Mouse (Mus musculus): ENCODE results near the gene Map3k14.
"Not testable (repeated sequence)": the region's sequence is repeated elsewhere in the genome, so short reads cannot be mapped to it uniquely, and the experiment has no call there.

Gene Map3k14

GRCm38 (mm10) chr11:103267346-103268219 lies at the start of gene Map3k14:
Map3k14 (minus strand) TSS chr11:103267472.
- peak; percentile 98 for DNase-seq (ENCODE audit: low spot score in 2 of 2)

GRCm38 (mm10) chr11:103315379-103315778 lies 48.1 kb upstream of the Map3k14 start:
- no peak for DNase-seq (ENCODE audit: low spot score in 2 of 2)

DNA sequence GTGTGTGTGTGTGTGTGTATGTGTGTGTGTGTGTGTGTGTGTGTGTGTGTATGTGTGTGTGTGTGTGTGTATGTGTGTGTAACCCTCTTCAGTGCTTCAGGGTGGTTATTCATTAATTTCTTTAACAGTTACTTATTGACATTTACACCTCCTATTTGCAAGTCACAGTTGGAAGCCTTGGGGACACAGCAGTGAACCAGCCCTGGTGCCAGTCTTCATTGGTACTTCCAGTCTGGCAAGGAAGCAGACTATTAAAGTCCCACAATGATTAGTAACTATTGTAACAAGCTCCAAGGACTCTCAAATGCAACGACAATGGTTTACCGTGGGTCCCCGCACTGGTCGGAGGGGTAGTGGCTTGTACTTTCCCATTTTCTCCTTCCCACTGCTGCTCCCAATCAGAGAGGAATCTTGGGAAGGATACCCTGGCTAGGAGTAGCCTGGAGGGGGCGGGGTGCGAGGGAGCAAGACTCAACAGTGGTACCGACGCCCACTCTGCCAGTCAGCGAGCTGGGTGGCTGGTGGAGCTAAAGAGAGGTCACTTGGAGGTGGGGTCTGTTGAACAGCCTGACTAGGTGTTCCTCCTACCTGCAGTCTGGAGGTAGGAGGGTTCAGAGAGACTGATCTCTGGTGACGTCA lies 47.6 kb upstream of the Map3k14 start:
- no peak for DNase-seq (ENCODE audit: low spot score in 2 of 2)

GRCm38 (mm10) chr11:103313542-103313941 lies 46.3 kb upstream of the Map3k14 start:
- DNase-seq (ENCODE audit: low spot score in 2 of 2) = no peak

- DNase-seq (ENCODE audit: low spot score in 2 of 2) = no peak
Measured at GRCm38 (mm10) chr11:103312655-103313255, 45.5 kb upstream of the Map3k14 start.

GRCm38 (mm10) chr11:103311960-103312611 lies 44.8 kb upstream of the Map3k14 start:
- DNase-seq (ENCODE audit: low spot score in 2 of 2) = no peak

GRCm38 (mm10) chr11:103309956-103310574 lies 42.8 kb upstream of the Map3k14 start:
- DNase-seq (ENCODE audit: low spot score in 2 of 2) = no peak

GRCm38 (mm10) chr11:103307910-103308309 lies 40.6 kb upstream of the Map3k14 start:
- no peak for DNase-seq (ENCODE audit: low spot score in 2 of 2)

DNA sequence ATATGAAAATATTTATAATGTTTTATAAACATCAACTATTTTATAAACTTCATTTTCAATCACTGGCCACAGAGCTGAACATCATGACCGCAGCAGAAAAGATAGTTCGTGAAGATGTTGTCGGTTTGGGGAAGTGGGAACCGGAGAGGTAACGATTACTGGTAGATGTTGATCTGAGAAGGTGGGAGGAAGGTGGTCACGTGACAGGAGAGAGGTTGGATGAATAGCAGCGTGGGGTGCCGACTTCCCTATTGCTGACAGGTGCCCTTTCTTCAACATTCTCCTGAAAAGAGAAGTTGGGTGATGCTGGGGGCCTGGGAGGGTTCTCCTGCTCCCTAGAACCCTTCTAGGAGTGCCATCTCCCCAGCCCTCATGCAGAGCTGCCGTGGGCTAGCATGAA lies 37.3 kb upstream of the Map3k14 start:
- DNase-seq (ENCODE audit: low spot score in 2 of 2) = peak in 1 of 2 experiments; percentile 28

- DNase-seq (ENCODE audit: low spot score in 2 of 2) = no peak
Measured at GRCm38 (mm10) chr11:103294772-103295171, 27.5 kb upstream of the Map3k14 start.

GRCm38 (mm10) chr11:103294066-103294465 lies 26.8 kb upstream of the Map3k14 start:
- DNase-seq (ENCODE audit: low spot score in 2 of 2) = no peak

DNA sequence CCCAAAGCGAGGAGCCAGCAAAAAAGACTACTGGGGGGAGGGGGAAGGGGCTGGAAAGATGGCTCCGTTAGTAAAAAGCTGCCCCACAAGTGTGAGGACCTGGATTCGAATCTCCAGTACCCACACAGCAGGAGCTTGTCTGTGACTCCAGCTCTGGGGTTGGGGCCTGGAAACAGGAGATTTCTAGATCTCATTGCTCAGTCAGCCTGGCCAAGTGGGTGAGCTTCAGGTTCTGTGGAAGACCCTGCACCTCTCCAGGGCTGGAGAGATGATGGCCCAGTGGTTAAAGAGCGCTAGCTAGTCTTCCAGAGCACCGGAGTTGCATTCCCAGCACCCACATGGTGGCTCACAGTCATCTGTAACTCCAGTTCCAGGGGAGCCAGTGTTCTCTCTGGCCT lies 25.6 kb upstream of the Map3k14 start:
- DNase-seq (ENCODE audit: low spot score in 2 of 2) = no peak

DNA sequence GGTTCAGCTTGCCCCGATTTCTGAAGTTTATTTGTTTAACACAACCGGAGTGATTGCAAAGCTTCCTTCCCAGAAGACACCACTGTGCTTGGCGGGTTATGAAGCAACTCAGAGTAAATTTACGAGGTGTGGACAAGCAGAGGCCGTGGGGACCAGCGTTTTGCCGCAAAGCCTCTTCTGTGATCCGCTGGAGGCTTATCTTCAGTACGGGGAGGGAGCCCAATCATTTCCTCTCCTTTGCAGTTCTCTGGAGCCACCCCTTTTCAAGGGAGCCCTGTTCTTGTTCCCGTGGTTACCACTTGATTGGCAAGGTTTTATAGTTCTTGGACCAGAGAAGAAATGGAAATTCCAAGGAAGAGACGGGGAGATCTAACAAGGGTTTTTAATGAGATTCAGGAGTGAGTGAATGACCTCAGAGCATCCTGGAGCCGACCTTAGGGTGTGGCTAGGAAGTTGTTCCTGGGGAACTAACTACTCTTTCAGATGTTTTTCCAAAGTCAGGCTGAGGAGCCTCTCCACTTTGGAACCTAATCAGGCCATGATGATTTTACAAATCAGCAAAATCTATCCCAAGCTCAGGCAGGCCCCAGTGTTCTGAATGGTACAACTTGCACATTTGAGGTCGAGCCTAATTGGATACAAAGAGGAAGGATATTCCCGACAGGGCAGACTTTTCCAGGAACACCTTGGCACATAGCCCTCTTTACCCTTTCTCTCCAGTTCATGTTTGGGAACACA lies 25.0 kb upstream of the Map3k14 start:
- no peak for DNase-seq (ENCODE audit: low spot score in 2 of 2)

- DNase-seq (ENCODE audit: low spot score in 2 of 2) = not testable (repeated sequence)
Measured at GRCm38 (mm10) chr11:103290841-103291240, 23.6 kb upstream of the Map3k14 start.

DNA sequence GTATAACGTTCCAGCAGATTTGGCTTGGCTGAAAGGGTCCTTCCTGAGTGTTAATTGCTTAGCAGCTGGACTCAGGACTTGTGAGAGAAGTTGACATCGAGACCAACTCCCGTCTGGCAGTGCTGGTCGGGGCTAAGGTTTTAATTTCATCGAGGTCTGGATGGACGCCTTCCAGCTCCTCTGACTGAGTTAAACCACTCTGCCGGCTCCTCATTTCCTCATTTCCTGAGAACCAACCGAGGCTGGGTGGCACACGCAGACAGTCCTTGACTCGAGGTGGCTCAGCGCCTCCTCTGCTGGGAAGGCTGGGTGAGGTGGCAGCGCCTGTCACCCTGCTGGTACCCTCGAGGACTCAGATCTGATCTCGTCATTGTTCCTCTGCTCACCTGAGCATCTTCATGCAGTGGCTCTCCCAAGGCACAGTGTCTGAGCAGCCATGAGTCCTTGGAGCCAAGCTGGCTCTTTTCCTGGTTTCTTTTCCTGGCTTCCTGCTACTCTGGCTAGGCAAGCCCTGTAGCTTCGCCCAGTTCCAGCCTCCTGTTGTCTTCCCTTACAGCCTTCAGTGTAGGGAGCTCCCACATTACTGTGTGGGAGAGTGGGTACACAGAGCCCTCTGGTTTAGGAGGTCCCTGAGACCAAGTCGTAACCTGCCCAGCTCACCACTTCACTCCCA lies 21.2 kb upstream of the Map3k14 start:
- DNase-seq (ENCODE audit: low spot score in 2 of 2) = no peak

DNA sequence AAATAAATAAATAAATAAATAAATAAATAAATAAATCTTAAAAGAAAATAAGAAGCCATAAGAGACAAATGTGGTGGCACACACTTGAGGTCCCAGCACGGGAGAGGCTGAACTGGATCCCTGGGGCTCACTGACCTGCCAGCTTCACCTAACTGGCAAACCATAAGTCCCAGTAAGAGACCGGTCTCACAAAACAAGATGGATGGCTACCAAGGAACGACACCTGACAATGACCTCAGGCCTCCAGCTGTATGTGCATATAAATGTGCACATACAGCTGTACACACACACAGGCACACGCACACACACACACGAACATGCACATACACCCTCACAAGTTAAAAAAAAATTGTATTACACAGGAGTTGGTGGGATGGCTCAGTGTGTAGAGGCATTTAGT lies 19.6 kb upstream of the Map3k14 start:
- no peak for DNase-seq (ENCODE audit: low spot score in 2 of 2)

DNA sequence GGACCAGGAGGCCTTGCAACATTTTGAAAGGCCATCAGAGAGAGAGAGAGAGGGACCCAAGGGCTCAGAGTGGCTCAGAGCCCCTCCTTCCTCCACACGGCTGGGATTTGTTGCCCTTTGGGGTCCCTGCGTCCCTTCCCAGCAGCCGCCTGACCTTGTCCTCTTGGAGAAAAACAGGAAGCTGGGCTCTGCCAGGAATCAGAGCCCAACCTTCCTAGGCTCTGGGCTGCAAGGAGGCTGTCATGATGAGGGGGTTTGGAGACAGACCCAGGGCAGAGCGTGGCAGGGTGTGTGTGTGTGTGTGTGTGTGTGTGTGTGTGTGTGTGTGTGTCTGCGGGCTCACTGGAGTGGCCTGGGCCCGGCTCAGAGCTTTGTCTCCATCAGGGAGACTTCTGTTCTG lies 18.7 kb upstream of the Map3k14 start:
- DNase-seq (ENCODE audit: low spot score in 2 of 2) = no peak

- DNase-seq (ENCODE audit: low spot score in 2 of 2) = no peak
Measured at GRCm38 (mm10) chr11:103285276-103285675, 18.0 kb upstream of the Map3k14 start.

- DNase-seq (ENCODE audit: low spot score in 2 of 2) = peak in 1 of 2 experiments; percentile 57
Measured at GRCm38 (mm10) chr11:103281784-103282183, 14.5 kb upstream of the Map3k14 start.

DNA sequence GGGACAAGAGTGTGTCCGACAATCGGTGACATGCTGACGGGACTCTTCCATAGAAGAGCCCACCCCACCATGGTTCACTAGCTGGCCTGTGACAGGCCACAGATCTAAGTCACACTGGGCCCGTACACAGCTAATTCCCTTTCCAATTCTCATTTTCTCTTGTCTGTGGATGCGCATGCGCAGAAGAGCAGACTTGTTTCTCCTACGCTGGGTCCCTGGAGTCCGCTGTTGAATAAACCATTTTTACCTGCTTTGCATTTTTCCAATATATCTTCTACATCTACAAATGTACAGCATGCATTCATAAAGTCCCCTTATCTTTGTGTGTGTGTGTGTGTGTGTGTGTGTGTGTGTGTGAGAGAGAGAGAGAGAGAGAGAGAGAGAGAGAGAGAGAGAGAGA lies 9.2 kb upstream of the Map3k14 start:
- DNase-seq (ENCODE audit: low spot score in 2 of 2) = no peak

All from spleen, postnatal 4 days (tissue).